Mouse (Mus musculus) ES-E14 (cell line): ENCODE results near the gene Upk2. TPM values are rescaled to one million over a fixed set of nuclear protein-coding genes. Genes with fewer than 3 reads are reported as not detected.

Experiments used
- DNase-seq: peaks from one replicate; pipeline ENCODE4 v3.0.0-alpha.2; 2013; ENCODE audit warnings: low read depth, low spot score
- H3K27ac ChIP-seq: 2 replicates; pipeline ENCODE4 v1.5.1; 2012; ENCODE audit warnings: low read depth, mild to moderate bottlenecking, low read length, moderate library complexity, mixed read lengths; ENCODE audit not compliant: poor library complexity, insufficient read depth, severe bottlenecking
- H3K36me3 ChIP-seq: 2 replicates; pipeline ENCODE4 v1.6.1; 2012; ENCODE audit warnings: mild to moderate bottlenecking, low read length, moderate library complexity, mixed read lengths; ENCODE audit not compliant: control insufficient read depth, poor library complexity, insufficient read depth, severe bottlenecking
- H3K4me1 ChIP-seq, 2 experiments: fragments of 150-350 bp in 1 of 2; sonication (generic) in 1 of 2; 2 replicates each; pipeline ENCODE4 v1.6.1; 2012; ENCODE audit warnings: low read length in 2 of 2, mild to moderate bottlenecking in 1 of 2, mixed read lengths in 1 of 2; ENCODE audit not compliant: control insufficient read depth in 2 of 2, insufficient read depth in 2 of 2, poor library complexity in 1 of 2
- H3K4me3 ChIP-seq, 2 experiments: fragments of 150-350 bp in 1 of 2; sonication (generic) in 1 of 2; 2 replicates each; pipeline ENCODE4 v1.5.1; 2012; ENCODE audit warnings: low read length in 2 of 2, low read depth in 1 of 2, mild to moderate bottlenecking in 1 of 2, mixed read lengths in 1 of 2; ENCODE audit not compliant: insufficient read depth in 1 of 2, poor library complexity in 1 of 2, severe bottlenecking in 1 of 2
- H3K9ac ChIP-seq: 2 replicates; pipeline ENCODE4 v1.6.1; 2012; ENCODE audit warnings: low read depth, mild to moderate bottlenecking, low read length, mixed read lengths; ENCODE audit not compliant: poor library complexity, insufficient read depth, severe bottlenecking
- H3K9me3 ChIP-seq: fragments of 150-350 bp; sonication (generic); 2 replicates; pipeline ENCODE4 v1.6.1; 2012; ENCODE audit warnings: low read depth, mild to moderate bottlenecking, low read length; ENCODE audit not compliant: control insufficient read depth, insufficient read depth
- CHD2 ChIP-seq: IDR thresholded peaks from 2 replicates; pipeline ENCODE4 v1.6.1; 2014; ENCODE audit warnings: mild to moderate bottlenecking, low read depth, low read length, inconsistent platforms
- HCFC1 ChIP-seq: IDR thresholded peaks from 2 replicates; pipeline ENCODE4 v1.6.1; 2012; ENCODE audit warnings: low read length, inconsistent platforms, borderline replicate concordance; ENCODE audit not compliant: insufficient read depth
- MAFK ChIP-seq: IDR thresholded peaks from 2 replicates; pipeline ENCODE4 v1.6.1; 2014; ENCODE audit warnings: mild to moderate bottlenecking, low read depth, low read length, inconsistent platforms; ENCODE audit not compliant: insufficient read depth
- ZC3H11A ChIP-seq: IDR thresholded peaks from 2 replicates; pipeline ENCODE4 v1.6.1; 2012; ENCODE audit warnings: low read depth, mild to moderate bottlenecking, inconsistent platforms, low read length, borderline replicate concordance
- ZNF384 ChIP-seq: IDR thresholded peaks from 2 replicates; pipeline ENCODE4 v1.6.1; 2012; ENCODE audit warnings: low read depth, low read length, inconsistent platforms
- in situ Hi-C, 2 experiments: fragments of 600-800 bp; cut with MboI; formaldehyde crosslinking; loops; one replicate each; pipeline ENCODE4 v1.15.1; 2025; ENCODE audit warnings: low sequenced_read_pairs in 2 of 2, inconsistent platforms in 1 of 2; ENCODE audit not compliant: unreplicated experiment in 2 of 2
- total RNA-seq: library from RNA; depleted of rRNA; stranded (reverse); fragments of 300-350 nt; gene quantifications from 2 replicates; pipeline ENCODE4 v1.2.3, GENCODE M21; 2012

The Upk2 gene
- total RNA-seq, 1 experiment: 0.31 TPM

GRCm38 (mm10) chr9:44440961-44441360, 13.8 kb downstream of the Upk2 start, which contains the start of gene Foxr1:
Gene Foxr1 (minus strand): TSS chr9:44441136.
- Histone ChIP-seq H3K36me3 (no peaks in the 10 kb centered on the region), H3K9ac (peak within 1 kb of the TSS; percentile 1; the same call in 1 of the 2 replicates), H3K9me3 (no peaks in the 10 kb centered on the region), H3K27ac (no peak within 1 kb of the TSS), H3K4me1 (peaks cover 0 to 7% of the 10 kb centered on the region in 2 experiments; a peak in 2 of 4 replicates), H3K4me3 (peak within 1 kb of the TSS; percentile 40 to 50)
- in situ Hi-C loops: no loop called here
- no peak for TF ChIP-seq CHD2
- TF ChIP-seq ZNF384: peak; percentile 78; the same call in 1 of the 2 replicates
- no peak for TF ChIP-seq MAFK
- TF ChIP-seq ZC3H11A: no peak
- TF ChIP-seq HCFC1: no peak
- DNase-seq: peak; percentile 51

GRCm38 (mm10) chr9:44435747-44436146, 19.0 kb downstream of the Upk2 start:
- in situ Hi-C loops: no loop called here
- no peak overlapping the region for H3K27ac ChIP-seq
- peaks cover 0 to 6% of the 10 kb centered on the region in 2 experiments; a peak in 1 of 4 replicates for H3K4me1 ChIP-seq

GRCm38 (mm10) chr9:44432577-44433185, 22.1 kb downstream of the Upk2 start:
- H3K9me3 ChIP-seq: no peaks in the 10 kb centered on the region

More at GRCm38 (mm10) chr9:44435747-44436146, 19.0 kb downstream of the Upk2 start:
- TF ChIP-seq CHD2: no peak
- no peak for TF ChIP-seq MAFK
- TF ChIP-seq HCFC1: no peak
- no peak for TF ChIP-seq ZNF384
- no peak for TF ChIP-seq ZC3H11A
- no peaks in the 10 kb centered on the region for H3K9me3 ChIP-seq
- no peak for DNase-seq
- H3K4me3 ChIP-seq: no peak overlapping the region
- H3K9ac ChIP-seq: no peak overlapping the region
- no peaks in the 10 kb centered on the region for H3K36me3 ChIP-seq

GRCm38 (mm10) chr9:44423576-44423975, 31.2 kb downstream of the Upk2 start:
- in situ Hi-C loops: no loop called here
- TF ChIP-seq ZC3H11A (no peak), CHD2 (no peak), ZNF384 (no peak)
- DNase-seq: no peak
- H3K27ac ChIP-seq: peak overlapping the region; percentile 18; the same call in 1 of the 2 replicates
- H3K4me3 ChIP-seq: no peak overlapping the region
- H3K36me3 ChIP-seq: no peaks in the 10 kb centered on the region
- H3K9me3 ChIP-seq: no peaks in the 10 kb centered on the region
- no peak overlapping the region for H3K9ac ChIP-seq
- peaks cover 5 to 12% of the 10 kb centered on the region in 2 experiments for H3K4me1 ChIP-seq

More at GRCm38 (mm10) chr9:44432577-44433185, 22.1 kb downstream of the Upk2 start:
- Histone ChIP-seq H3K27ac (no peak overlapping the region), H3K4me3 (no peak overlapping the region), H3K9ac (no peak overlapping the region), H3K36me3 (no peaks in the 10 kb centered on the region), H3K4me1 (peaks cover 0 to 4% of the 10 kb centered on the region in 2 experiments; a peak in 1 of 4 replicates)
- no peak for DNase-seq
- in situ Hi-C loops: no loop called here
- no peak for TF ChIP-seq ZC3H11A
- TF ChIP-seq HCFC1: no peak
- no peak for TF ChIP-seq MAFK
- TF ChIP-seq ZNF384: no peak
- no peak for TF ChIP-seq CHD2
